Mouse (Mus musculus) hindbrain, embryonic 16.5 days (tissue): ENCODE measurements at regions not wholly inside any gene's neighbourhood (a gene's known extent, or its start where the extent isn't known, plus 50 kb on each side); places are given as distances from the start of the nearest gene placed in this dataset.
A peak's percentile ranks its signal among the peaks of the same experiment; 100 is the strongest.

ENCODE experiments used
- ATAC-seq: fragments of 200-750 bp; cut with Nextera tagmentation; 2 replicates; pipeline ENCODE4 v1.8.0; 2017; ENCODE audit warnings: moderate TSS enrichment, moderate library complexity
- H3K27ac ChIP-seq: fragments of 300-500 bp; sonication (generic); 2 replicates; pipeline ENCODE4 v1.5.1; 2014; ENCODE audit warnings: low read depth, mild to moderate bottlenecking, control low read depth, low read length, moderate library complexity
- H3K27me3 ChIP-seq: fragments of 300-500 bp; sonication (generic); replicated peaks from 2 replicates; pipeline ENCODE4 v1.6.1; 2014; ENCODE audit warnings: low read length; ENCODE audit not compliant: control insufficient read depth, insufficient read depth
- H3K36me3 ChIP-seq: fragments of 300-500 bp; sonication (generic); 2 replicates; pipeline ENCODE4 v1.6.1; 2014; ENCODE audit warnings: mild to moderate bottlenecking, low read length, moderate library complexity, mixed read lengths; ENCODE audit not compliant: control insufficient read depth, insufficient read depth
- H3K4me1 ChIP-seq: fragments of 300-500 bp; sonication (generic); 2 replicates; pipeline ENCODE4 v1.6.1; 2014; ENCODE audit warnings: low read depth, low read length; ENCODE audit not compliant: control insufficient read depth, insufficient read depth
- H3K4me2 ChIP-seq: fragments of 300-500 bp; sonication (generic); 2 replicates; pipeline ENCODE4 v1.6.1; 2014; ENCODE audit warnings: mild to moderate bottlenecking, low read length, control low read depth, moderate library complexity
- H3K4me3 ChIP-seq: fragments of 300-500 bp; sonication (generic); 2 replicates; pipeline ENCODE4 v1.5.1; 2014; ENCODE audit warnings: mild to moderate bottlenecking, low read length, control low read depth, moderate library complexity
- H3K9ac ChIP-seq: fragments of 300-500 bp; sonication (generic); 2 replicates; pipeline ENCODE4 v1.6.1; 2014; ENCODE audit warnings: low read depth, mild to moderate bottlenecking, control low read depth, low read length, moderate library complexity
- H3K9me3 ChIP-seq: fragments of 300-500 bp; sonication (generic); 2 replicates; pipeline ENCODE4 v1.6.1; 2014; ENCODE audit warnings: mild to moderate bottlenecking, low read length, moderate library complexity; ENCODE audit not compliant: control insufficient read depth
- WGBS: fragments of 180-500 bp; shearing (Covaris S2); extraction: QIAGEN DNeasy Blood & Tissue Kit; methylation state at CpG from one replicate; pipeline ENCODE4 v1.1.7; 2014; 5-methylcytosine and 5-hydroxymethylcytosine counted together

DNA sequence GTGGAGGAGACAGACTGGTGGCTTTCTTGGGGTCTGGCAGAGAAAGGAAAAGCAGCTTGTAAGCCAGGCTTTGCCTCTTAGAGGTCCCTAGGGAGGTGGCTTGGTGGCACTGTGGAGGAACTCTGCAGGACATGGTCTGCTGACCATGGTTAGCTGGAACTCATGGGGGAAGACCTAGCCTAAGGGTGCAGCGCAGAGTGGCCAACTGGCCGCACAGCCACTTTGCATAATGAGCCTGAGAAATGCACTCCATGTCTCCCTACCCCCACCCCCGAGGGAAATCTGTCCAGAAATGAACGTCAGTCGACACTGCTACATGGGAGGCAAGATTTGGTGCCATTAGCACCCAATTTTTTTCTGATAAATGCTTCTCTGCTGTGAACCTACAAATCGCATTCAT lies 429.5 kb downstream of the Glrx3 start:
- no peak for ATAC-seq
- Histone ChIP-seq H3K27me3 (no peaks in the 10 kb centered on the region), H3K4me2 (no peak overlapping the region), H3K9ac (no peak overlapping the region), H3K9me3 (no peaks in the 10 kb centered on the region), H3K4me1 (0 out of 2 replicates have a peak, but pooled peaks cover 2% of the 10 kb centered on the region), H3K27ac (no peak overlapping the region), H3K36me3 (no peaks in the 10 kb centered on the region), H3K4me3 (no peak overlapping the region)
- 48% methylated on average over 6 of the region's 6 CpGs for WGBS

DNA sequence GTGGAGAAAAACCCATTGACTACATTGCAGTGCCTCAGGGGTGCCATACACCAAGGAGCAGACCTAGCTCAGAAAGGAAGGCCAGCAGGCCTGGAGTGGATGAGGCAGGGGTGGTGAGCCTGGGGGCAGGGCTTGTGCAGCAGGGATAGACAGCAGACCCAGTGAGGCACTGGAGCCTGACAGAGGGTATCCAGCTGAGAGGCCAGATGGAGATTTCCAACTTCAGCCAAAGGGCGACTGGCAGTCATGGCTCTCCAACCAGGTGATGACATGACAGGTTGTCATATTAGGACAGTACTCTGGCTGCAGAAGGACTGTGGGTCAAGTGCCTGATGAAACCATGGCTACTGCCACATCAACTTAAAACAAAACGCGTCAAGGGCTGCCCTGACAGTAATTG lies 431.1 kb downstream of the Glrx3 start:
- WGBS, result 71% methylated on average over 3 of the region's 3 CpGs
- no peak for ATAC-seq
- no peaks in the 10 kb centered on the region for H3K36me3 ChIP-seq
- no peaks in the 10 kb centered on the region for H3K27me3 ChIP-seq
- H3K4me1 ChIP-seq, result 0 out of 2 replicates have a peak, but pooled peaks cover 2% of the 10 kb centered on the region
- H3K9me3 ChIP-seq, result no peaks in the 10 kb centered on the region
- H3K9ac ChIP-seq, result no peak overlapping the region
- H3K4me2 ChIP-seq, result no peak overlapping the region
- H3K4me3 ChIP-seq, result no peak overlapping the region
- H3K27ac ChIP-seq, result no peak overlapping the region

DNA sequence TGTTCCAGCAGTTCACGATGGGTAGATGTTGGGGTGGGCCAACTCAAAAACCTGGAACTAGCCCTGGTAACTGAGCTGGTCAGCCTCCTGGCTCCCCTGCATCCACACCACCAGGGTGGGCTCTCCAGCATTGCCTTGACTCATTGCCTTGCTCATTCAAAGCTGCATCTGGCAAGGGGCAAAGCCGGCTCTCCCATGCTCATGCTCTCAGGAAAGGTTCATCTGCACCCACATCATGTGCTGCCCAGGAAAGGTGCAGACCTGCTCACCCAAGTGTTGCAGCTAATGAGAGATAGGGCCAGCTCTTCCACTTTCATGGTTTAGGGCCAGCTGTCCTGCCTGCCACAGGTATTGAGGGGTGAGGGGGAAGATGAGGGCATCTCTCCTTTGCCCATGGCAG lies 437.9 kb downstream of the Glrx3 start:
- Histone ChIP-seq H3K27me3 (no peaks in the 10 kb centered on the region), H3K4me3 (no peak overlapping the region), H3K9me3 (0 out of 2 replicates have a peak, but pooled peaks cover 2% of the 10 kb centered on the region), H3K36me3 (no peaks in the 10 kb centered on the region), H3K4me2 (no peak overlapping the region), H3K27ac (no peak overlapping the region), H3K4me1 (no peaks in the 10 kb centered on the region), H3K9ac (no peak overlapping the region)
- ATAC-seq, result no peak
- 89% methylated on average over 2 of the region's 2 CpGs for WGBS

DNA sequence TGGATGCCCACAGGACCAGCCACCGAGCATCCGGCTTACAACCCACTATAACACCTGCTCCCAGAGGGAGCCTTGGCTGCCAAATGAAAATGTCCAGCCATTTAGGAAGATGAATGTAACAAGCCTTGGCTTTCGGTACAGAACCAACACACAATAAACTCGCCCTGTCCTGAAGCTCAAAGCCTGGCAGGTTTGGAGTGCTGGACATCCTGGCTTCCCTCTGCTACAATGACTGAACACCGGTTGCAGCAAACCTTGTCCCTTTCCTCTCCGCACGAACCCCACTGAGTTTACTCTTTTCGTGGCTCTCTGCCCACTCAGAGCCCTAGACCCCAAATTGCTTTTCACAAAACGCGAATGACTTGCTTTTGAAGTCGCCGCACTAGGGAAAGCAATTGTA lies 441.9 kb downstream of the Glrx3 start:
- no peak overlapping the region for H3K27ac ChIP-seq
- peaks cover 4% of the 10 kb centered on the region for H3K4me1 ChIP-seq
- no peak overlapping the region for H3K9ac ChIP-seq
- H3K4me3 ChIP-seq, result no peak overlapping the region
- no peaks in the 10 kb centered on the region for H3K36me3 ChIP-seq
- no peak for ATAC-seq
- no peak overlapping the region for H3K4me2 ChIP-seq
- 0 out of 2 replicates have a peak, but pooled peaks cover under 1% of the 10 kb centered on the region for H3K9me3 ChIP-seq
- 78% methylated on average over 12 of the region's 12 CpGs for WGBS
- H3K27me3 ChIP-seq, result no peaks in the 10 kb centered on the region

DNA sequence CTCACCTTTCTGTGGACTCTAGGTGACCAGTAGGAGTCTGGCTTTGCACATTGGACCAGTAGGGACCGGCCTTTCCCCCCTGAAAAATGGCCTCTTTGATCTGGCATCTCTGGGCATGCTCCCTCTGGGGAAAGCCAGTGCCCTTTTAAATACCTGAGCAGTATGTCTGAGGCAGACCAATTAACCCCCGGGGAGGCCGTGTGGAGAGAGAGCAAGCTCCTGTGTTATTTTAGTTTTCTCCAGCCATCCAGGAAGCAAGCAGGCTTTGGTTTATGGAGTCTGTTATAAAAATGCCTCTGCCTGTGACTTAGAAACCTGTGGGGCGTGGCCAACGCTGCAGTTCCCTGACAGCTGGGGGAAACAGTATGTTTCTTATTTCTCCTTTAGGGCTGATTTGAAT lies 445.5 kb downstream of the Glrx3 start:
- 52% methylated on average over 5 of the region's 5 CpGs for WGBS
- Histone ChIP-seq H3K27ac (no peak overlapping the region), H3K36me3 (no peaks in the 10 kb centered on the region), H3K4me2 (no peak overlapping the region), H3K9ac (no peak overlapping the region), H3K27me3 (no peaks in the 10 kb centered on the region), H3K9me3 (no peaks in the 10 kb centered on the region), H3K4me1 (peaks cover 4% of the 10 kb centered on the region), H3K4me3 (no peak overlapping the region)
- no peak for ATAC-seq

DNA sequence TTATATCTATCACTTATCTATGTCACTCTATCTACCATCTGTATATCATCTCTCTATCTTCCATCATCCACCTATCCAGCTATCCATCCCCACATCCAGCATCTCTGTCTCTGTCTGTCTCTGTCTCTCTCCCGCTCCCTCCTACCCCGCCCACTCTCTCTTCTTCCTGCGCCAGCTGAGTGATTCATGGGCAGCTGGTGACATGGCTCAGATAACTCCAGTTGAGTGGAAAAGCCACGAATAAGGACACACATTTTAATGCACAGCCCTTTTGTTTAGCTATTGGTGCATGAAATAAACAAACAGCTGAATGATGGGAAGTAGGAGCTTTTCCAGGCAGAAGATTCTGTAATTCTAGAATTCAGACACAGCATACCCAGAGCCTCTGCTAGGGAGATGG lies 446.3 kb downstream of the Glrx3 start:
- Histone ChIP-seq H3K4me3 (no peak overlapping the region), H3K4me2 (no peak overlapping the region), H3K4me1 (peaks cover 4% of the 10 kb centered on the region), H3K27me3 (no peaks in the 10 kb centered on the region), H3K36me3 (no peaks in the 10 kb centered on the region), H3K27ac (no peak overlapping the region), H3K9ac (no peak overlapping the region), H3K9me3 (no peaks in the 10 kb centered on the region)
- ATAC-seq, result no peak
- 69% methylated on average over 4 of the region's 4 CpGs for WGBS

DNA sequence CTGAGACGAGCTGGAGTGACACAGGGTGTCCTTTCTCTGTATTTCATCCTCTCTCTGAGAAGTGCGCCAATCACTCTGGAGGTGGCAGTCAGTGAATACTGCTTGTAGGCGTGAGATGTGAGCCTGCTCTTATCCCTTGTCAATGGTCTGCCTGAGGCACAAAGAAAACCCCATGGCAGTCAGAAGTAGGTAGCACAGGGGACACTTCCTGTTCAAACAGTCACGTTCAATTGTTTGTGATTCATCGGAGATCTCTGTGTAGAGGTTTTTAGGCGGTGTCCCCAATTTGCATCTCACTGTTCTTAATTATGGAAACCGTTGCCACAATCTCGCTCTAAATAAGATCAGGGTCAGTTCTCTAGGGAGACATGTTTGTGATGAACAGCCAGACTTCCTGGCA lies 447.7 kb downstream of the Glrx3 start:
- H3K4me1 ChIP-seq, result peaks cover 4% of the 10 kb centered on the region
- ATAC-seq, result no peak
- no peak overlapping the region for H3K4me2 ChIP-seq
- H3K36me3 ChIP-seq, result no peaks in the 10 kb centered on the region
- H3K9ac ChIP-seq, result no peak overlapping the region
- 47% methylated on average over 8 of the region's 8 CpGs for WGBS
- H3K27me3 ChIP-seq, result no peaks in the 10 kb centered on the region
- no peaks in the 10 kb centered on the region for H3K9me3 ChIP-seq
- H3K4me3 ChIP-seq, result no peak overlapping the region
- no peak overlapping the region for H3K27ac ChIP-seq

DNA sequence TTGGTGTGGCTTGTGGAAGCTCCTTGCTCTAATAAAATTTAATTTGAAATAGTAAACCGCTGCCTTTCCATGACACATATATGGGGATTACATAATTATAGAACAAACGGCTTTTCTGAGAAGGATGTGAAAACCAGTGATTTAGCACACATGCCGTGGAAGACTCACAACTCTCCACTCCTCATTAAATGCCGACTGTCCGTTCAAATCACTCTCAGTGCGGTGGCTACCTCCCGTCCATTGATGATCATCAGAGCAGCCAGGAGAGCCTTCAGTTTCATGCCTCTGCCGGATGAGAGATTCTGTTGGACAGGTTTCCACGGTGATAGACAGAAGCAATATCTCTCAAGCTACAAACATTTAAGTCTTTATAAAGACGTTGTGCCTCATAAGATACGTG lies 451.3 kb downstream of the Glrx3 start:
- H3K4me3 ChIP-seq, result no peak overlapping the region
- 73% methylated on average over 11 of the region's 11 CpGs for WGBS
- H3K27ac ChIP-seq, result no peak overlapping the region
- H3K9me3 ChIP-seq, result no peaks in the 10 kb centered on the region
- H3K4me1 ChIP-seq, result no peaks in the 10 kb centered on the region
- no peak for ATAC-seq
- H3K27me3 ChIP-seq, result no peaks in the 10 kb centered on the region
- H3K9ac ChIP-seq, result no peak overlapping the region
- no peak overlapping the region for H3K4me2 ChIP-seq
- no peaks in the 10 kb centered on the region for H3K36me3 ChIP-seq

DNA sequence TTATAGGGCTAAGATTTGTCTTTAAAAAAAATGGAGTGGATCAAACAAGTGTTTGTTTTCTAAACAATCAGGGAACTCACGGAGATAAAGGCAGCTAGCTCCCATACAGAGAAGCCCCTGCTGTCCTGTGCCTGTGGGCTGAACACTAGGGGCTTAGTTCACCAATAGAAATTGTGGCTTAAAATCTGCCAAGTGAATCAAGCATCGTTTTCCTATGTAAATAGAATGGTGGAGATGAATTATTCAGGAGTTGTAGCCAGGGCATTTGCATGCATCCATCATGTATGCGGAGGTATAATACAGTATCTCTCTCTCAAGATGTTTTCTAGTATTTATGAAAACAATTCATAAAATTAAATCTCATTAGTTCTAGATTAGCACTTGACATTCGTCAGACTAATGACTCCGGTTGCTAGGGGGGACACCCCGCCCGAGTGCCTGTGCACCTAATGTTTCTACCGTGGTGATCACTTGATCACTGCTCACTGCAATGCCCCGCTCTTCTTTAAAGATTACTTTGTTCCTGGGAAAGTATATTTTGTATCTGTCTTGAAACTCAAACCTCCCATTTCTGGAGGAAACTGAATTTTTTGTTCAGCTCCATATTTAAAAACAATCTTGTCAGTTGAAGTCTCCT lies 469.1 kb downstream of the Glrx3 start:
- peak; percentile 60; the same call in 1 of the 2 replicates for ATAC-seq
- Histone ChIP-seq H3K4me2 (no peak overlapping the region), H3K4me3 (no peak overlapping the region), H3K36me3 (no peaks in the 10 kb centered on the region), H3K27ac (no peak overlapping the region), H3K9ac (no peak overlapping the region), H3K4me1 (peaks cover 3% of the 10 kb centered on the region; the same call in 1 of the 2 replicates), H3K9me3 (no peaks in the 10 kb centered on the region), H3K27me3 (no peaks in the 10 kb centered on the region)
- 20% methylated on average over 9 of the region's 9 CpGs for WGBS
